Mouse (Mus musculus) embryonic facial prominence, embryonic 15.5 days (tissue): Measurements from ENCODE around the gene Got2. TPM values are rescaled to one million over a fixed set of nuclear protein-coding genes. Genes with fewer than 3 reads are reported as not detected.
A peak's percentile ranks its signal among the peaks of the same experiment; 100 is the strongest.
"Not testable (repeated sequence)": the region's sequence is repeated elsewhere in the genome, so short reads cannot be mapped to it uniquely, and the experiment has no call there.

Source experiments
- ATAC-seq: fragments of 200-750 bp; cut with Nextera tagmentation; 2 replicates; pipeline ENCODE4 v1.8.0; 2017; ENCODE audit warnings: low read depth, moderate TSS enrichment; ENCODE audit not compliant: insufficient number of reproducible peaks, low FRiP score, low TSS enrichment
- H3K27ac ChIP-seq: fragments of 300-500 bp; sonication (generic); replicated peaks from 2 replicates; pipeline ENCODE4 v1.5.1; 2015; ENCODE audit warnings: mild to moderate bottlenecking, inconsistent platforms
- H3K27me3 ChIP-seq: fragments of 300-500 bp; sonication (generic); 2 replicates; pipeline ENCODE4 v1.6.1; 2015; ENCODE audit warnings: inconsistent platforms
- H3K36me3 ChIP-seq: fragments of 300-500 bp; sonication (generic); 2 replicates; pipeline ENCODE4 v1.6.1; 2015; ENCODE audit warnings: mild to moderate bottlenecking, inconsistent platforms
- H3K4me1 ChIP-seq: fragments of 300-500 bp; sonication (generic); 2 replicates; pipeline ENCODE4 v1.6.1; 2015; ENCODE audit warnings: inconsistent platforms
- H3K4me2 ChIP-seq: fragments of 300-500 bp; sonication (generic); replicated peaks from 2 replicates; pipeline ENCODE4 v1.6.1; 2015; ENCODE audit warnings: mild to moderate bottlenecking, inconsistent platforms
- H3K4me3 ChIP-seq: fragments of 300-500 bp; sonication (generic); replicated peaks from 2 replicates; pipeline ENCODE4 v1.5.1; 2015; ENCODE audit warnings: mild to moderate bottlenecking, inconsistent platforms
- H3K9ac ChIP-seq: fragments of 300-500 bp; sonication (generic); 2 replicates; pipeline ENCODE4 v1.6.1; 2015; ENCODE audit warnings: inconsistent platforms
- H3K9me3 ChIP-seq: fragments of 300-500 bp; sonication (generic); replicated peaks from 2 replicates; pipeline ENCODE4 v1.6.1; 2016; ENCODE audit warnings: inconsistent platforms
- WGBS: fragments of 180-500 bp; shearing (Covaris S2); methylation state at CpG from one replicate; pipeline ENCODE4 v1.1.7; 2015; 5-methylcytosine and 5-hydroxymethylcytosine counted together
- polyA plus RNA-seq: library from polyadenylated mRNA; unstranded; fragments of >200 nt; fragmentation: Nextera tagmentation; extraction: Ambion mirVana; gene quantifications from 2 replicates; pipeline ENCODE4 v1.2.1, GENCODE M21; 2015

Gene Got2
- polyA plus RNA-seq, 1 experiment from 2014 or later: 145 TPM

- Histone ChIP-seq H3K4me1 (peaks cover 13% of the 10 kb centered on the region), H3K4me3 (no peak overlapping the region), H3K36me3 (peaks cover 16% of the 10 kb centered on the region), H3K27me3 (no peaks in the 10 kb centered on the region), H3K4me2 (no peak overlapping the region), H3K9me3 (no peaks in the 10 kb centered on the region), H3K27ac (no peak overlapping the region), H3K9ac (no peak overlapping the region)
- ATAC-seq: no peak
- 90% methylated on average over 10 of the region's 10 CpGs for WGBS
These were observed 51.1 kb downstream of the Got2 start for GRCm38 (mm10) chr8:95837266-95837665.

- Histone ChIP-seq H3K4me2 (no peak overlapping the region), H3K36me3 (peaks cover 9% of the 10 kb centered on the region; the same call in 1 of the 2 replicates), H3K4me3 (no peak overlapping the region), H3K27me3 (no peaks in the 10 kb centered on the region), H3K9me3 (no peaks in the 10 kb centered on the region), H3K4me1 (peaks cover 14% of the 10 kb centered on the region), H3K27ac (no peak overlapping the region), H3K9ac (no peak overlapping the region)
- WGBS: 70% methylated on average over 4 of the region's 4 CpGs
- no peak for ATAC-seq
These were observed 52.5 kb downstream of the Got2 start for GRCm38 (mm10) chr8:95835891-95836290.

GRCm38 (mm10) chr8:95833435-95833984 lies 54.8 kb downstream of the Got2 start:
- Histone ChIP-seq H3K27ac (no peak overlapping the region), H3K27me3 (no peaks in the 10 kb centered on the region)

GRCm38 (mm10) chr8:95832603-95833434 lies 55.5 kb downstream of the Got2 start:
- Histone ChIP-seq H3K9me3 (no peaks in the 10 kb centered on the region), H3K27me3 (no peaks in the 10 kb centered on the region), H3K4me2 (peak overlapping the region; percentile 52), H3K27ac (no peak overlapping the region), H3K9ac (no peak overlapping the region), H3K4me3 (peak overlapping the region; percentile 40), H3K4me1 (peaks cover 14% of the 10 kb centered on the region), H3K36me3 (peaks cover 9% of the 10 kb centered on the region; the same call in 1 of the 2 replicates)
- peak; percentile 44; the same call in 1 of the 2 replicates for ATAC-seq
- 15% methylated on average over 16 of the region's 16 CpGs for WGBS

More at GRCm38 (mm10) chr8:95833435-95833984, 54.8 kb downstream of the Got2 start:
- peak overlapping the region; percentile 9; the same call in 1 of the 2 replicates for H3K9ac ChIP-seq
- peaks cover 9% of the 10 kb centered on the region; the same call in 1 of the 2 replicates for H3K36me3 ChIP-seq
- H3K4me1 ChIP-seq: peaks cover 14% of the 10 kb centered on the region
- H3K4me3 ChIP-seq: peak overlapping the region; percentile 40
- H3K4me2 ChIP-seq: peak overlapping the region; percentile 52
- H3K9me3 ChIP-seq: no peaks in the 10 kb centered on the region
- 2% methylated on average over 16 of the region's 16 CpGs for WGBS
- ATAC-seq: no peak

- Histone ChIP-seq H3K36me3 (no peaks in the 10 kb centered on the region), H3K27me3 (no peaks in the 10 kb centered on the region), H3K27ac (no peak overlapping the region), H3K9me3 (no peaks in the 10 kb centered on the region), H3K9ac (no peak overlapping the region), H3K4me1 (peaks cover 14% of the 10 kb centered on the region), H3K4me2 (no peak overlapping the region), H3K4me3 (no peak overlapping the region)
- 63% methylated on average over 3 of the region's 3 CpGs for WGBS
- no peak for ATAC-seq
These were observed 58.2 kb downstream of the Got2 start for GRCm38 (mm10) chr8:95830144-95830543.

GRCm38 (mm10) chr8:95825162-95825561 lies 63.2 kb downstream of the Got2 start, which contains the start of gene Sap18b:
Gene Sap18b, plus strand, starts transcription at chr8:95825346.
- not testable (repeated sequence) for H3K9me3 ChIP-seq

GRCm38 (mm10) chr8:95822699-95823098 lies 65.6 kb downstream of the Got2 start:
- H3K9me3 ChIP-seq: no peaks in the 10 kb centered on the region
- H3K27me3 ChIP-seq: no peaks in the 10 kb centered on the region
- H3K4me1 ChIP-seq: no peaks in the 10 kb centered on the region
- 61% methylated on average over 3 of the region's 3 CpGs for WGBS
- no peaks in the 10 kb centered on the region for H3K36me3 ChIP-seq
- no peak overlapping the region for H3K4me2 ChIP-seq
- no peak overlapping the region for H3K4me3 ChIP-seq
- H3K9ac ChIP-seq: no peak overlapping the region
- no peak for ATAC-seq
- no peak overlapping the region for H3K27ac ChIP-seq

More at GRCm38 (mm10) chr8:95825162-95825561, 63.2 kb downstream of the Got2 start, which contains the start of gene Sap18b:
- not testable (repeated sequence) for H3K4me3 ChIP-seq, H3K36me3 ChIP-seq, H3K9ac ChIP-seq, H3K4me2 ChIP-seq, ATAC-seq, H3K27me3 ChIP-seq, H3K4me1 ChIP-seq, H3K27ac ChIP-seq
- WGBS: 59% methylated on average over 25 of the region's 25 CpGs

- WGBS: 82% methylated on average over 5 of the region's 5 CpGs
- Histone ChIP-seq H3K27ac (no peak overlapping the region), H3K4me2 (no peak overlapping the region), H3K4me3 (no peak overlapping the region), H3K9ac (no peak overlapping the region), H3K36me3 (no peaks in the 10 kb centered on the region), H3K4me1 (no peaks in the 10 kb centered on the region), H3K27me3 (no peaks in the 10 kb centered on the region), H3K9me3 (no peaks in the 10 kb centered on the region)
- no peak for ATAC-seq
These were observed 66.3 kb downstream of the Got2 start for GRCm38 (mm10) chr8:95822096-95822495.

GRCm38 (mm10) chr8:95821266-95821665 lies 67.1 kb downstream of the Got2 start:
- H3K9ac ChIP-seq: no peak overlapping the region
- H3K4me1 ChIP-seq: no peaks in the 10 kb centered on the region
- no peaks in the 10 kb centered on the region for H3K27me3 ChIP-seq
- H3K27ac ChIP-seq: no peak overlapping the region
- ATAC-seq: no peak
- no peaks in the 10 kb centered on the region for H3K9me3 ChIP-seq
- WGBS: 90% methylated on average over 6 of the region's 6 CpGs
- H3K4me2 ChIP-seq: no peak overlapping the region
- no peak overlapping the region for H3K4me3 ChIP-seq
- H3K36me3 ChIP-seq: no peaks in the 10 kb centered on the region

- H3K36me3 ChIP-seq: no peaks in the 10 kb centered on the region
These were observed 70.1 kb downstream of the Got2 start for GRCm38 (mm10) chr8:95818211-95818610.

GRCm38 (mm10) chr8:95817597-95817996 lies 70.8 kb downstream of the Got2 start:
- H3K9ac ChIP-seq: no peak overlapping the region
- 65% methylated on average over 3 of the region's 3 CpGs for WGBS
- ATAC-seq: no peak
- H3K27ac ChIP-seq: no peak overlapping the region
- H3K27me3 ChIP-seq: no peaks in the 10 kb centered on the region
- no peaks in the 10 kb centered on the region for H3K4me1 ChIP-seq
- H3K4me3 ChIP-seq: no peak overlapping the region
- H3K36me3 ChIP-seq: no peaks in the 10 kb centered on the region
- H3K4me2 ChIP-seq: no peak overlapping the region
- H3K9me3 ChIP-seq: no peaks in the 10 kb centered on the region

More at GRCm38 (mm10) chr8:95818211-95818610, 70.1 kb downstream of the Got2 start:
- Histone ChIP-seq H3K9me3 (no peaks in the 10 kb centered on the region), H3K4me2 (no peak overlapping the region), H3K27me3 (no peaks in the 10 kb centered on the region), H3K4me3 (no peak overlapping the region), H3K4me1 (no peaks in the 10 kb centered on the region), H3K27ac (no peak overlapping the region), H3K9ac (no peak overlapping the region)
- ATAC-seq: no peak
- WGBS: 29% methylated on average over 1 of the region's 1 CpGs
